Mouse (Mus musculus) urinary bladder, postnatal 36 days (tissue): ENCODE data around the gene Acer3.

ENCODE experiments used
- DNase-seq, 2 experiments: peaks; one replicate each; pipeline ENCODE4 v3.0.0; 2022; ENCODE audit warnings: low spot score in 2 of 2, mixed read lengths in 1 of 2

The Acer3 gene

GRCm38 (mm10) chr7:98321083-98321482 is at the start of gene Acer3:
Acer3 (minus strand) TSS chr7:98321208.
- DNase-seq: no peak

DNA sequence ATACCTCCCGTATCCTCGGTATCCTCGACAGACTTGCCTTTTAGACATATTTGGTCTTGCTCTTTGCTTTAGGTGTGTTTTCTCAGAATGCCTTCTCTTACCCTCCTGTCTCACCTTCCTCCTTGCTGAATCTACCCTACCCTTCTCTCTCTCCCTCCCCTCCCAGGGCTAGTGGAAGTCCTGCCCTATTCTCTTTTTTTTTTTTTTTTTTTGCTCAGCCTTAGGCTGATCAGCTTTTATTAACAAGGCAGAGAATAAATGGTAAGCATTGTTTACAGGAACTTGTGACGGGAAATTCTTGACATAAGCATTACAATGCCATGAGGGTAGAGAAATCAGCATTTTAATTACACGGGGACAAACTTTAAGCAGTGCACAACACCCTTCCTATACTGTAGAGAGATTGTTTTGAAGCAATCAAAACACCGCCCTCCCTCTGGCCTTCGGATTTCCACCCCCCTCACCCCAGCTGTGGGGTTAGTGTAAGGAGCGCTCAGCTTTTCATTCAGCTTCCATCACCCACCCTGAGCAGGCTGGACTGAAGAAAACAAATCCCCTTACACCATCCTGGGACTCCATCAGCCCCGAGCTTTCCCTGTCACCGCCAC is 48.9 kb upstream of the Acer3 start:
- DNase-seq: no peak

- DNase-seq: no peak
Measured at GRCm38 (mm10) chr7:98361662-98362061, 40.7 kb upstream of the Acer3 start.

- peak; percentile 90 to 92 for DNase-seq
Measured at GRCm38 (mm10) chr7:98361063-98361652, 40.1 kb upstream of the Acer3 start, which contains the start of gene Tsku. Tsku (minus strand) TSS chr7:98361328.

DNA sequence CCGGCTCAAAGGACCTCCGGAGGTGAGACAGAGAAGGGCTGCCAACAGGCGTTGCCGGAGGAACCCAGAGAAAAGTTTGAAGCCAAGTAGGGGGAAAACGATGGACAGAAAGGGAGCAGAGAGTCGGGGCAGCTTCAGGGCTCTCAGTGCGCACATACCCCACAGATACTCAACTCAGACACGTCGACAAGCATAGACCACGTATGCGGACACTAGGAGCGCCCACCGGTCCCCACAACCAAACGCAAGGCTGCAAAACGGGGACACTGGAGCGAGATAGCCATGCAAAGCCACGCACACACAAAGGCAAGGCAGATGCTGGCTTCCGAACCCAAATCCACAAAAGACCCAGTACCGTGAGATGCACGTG is 39.6 kb upstream of the Acer3 start:
- no peak for DNase-seq

- peak; percentile 71 to 72 for DNase-seq
Measured at GRCm38 (mm10) chr7:98359951-98360620, 39.1 kb upstream of the Acer3 start.

- DNase-seq: no peak
Measured at GRCm38 (mm10) chr7:98358016-98358415, 37.0 kb upstream of the Acer3 start.

GRCm38 (mm10) chr7:98357324-98357723 is 36.3 kb upstream of the Acer3 start:
- DNase-seq: no peak

GRCm38 (mm10) chr7:98354921-98355310 is 33.9 kb upstream of the Acer3 start:
- no peak for DNase-seq

DNA sequence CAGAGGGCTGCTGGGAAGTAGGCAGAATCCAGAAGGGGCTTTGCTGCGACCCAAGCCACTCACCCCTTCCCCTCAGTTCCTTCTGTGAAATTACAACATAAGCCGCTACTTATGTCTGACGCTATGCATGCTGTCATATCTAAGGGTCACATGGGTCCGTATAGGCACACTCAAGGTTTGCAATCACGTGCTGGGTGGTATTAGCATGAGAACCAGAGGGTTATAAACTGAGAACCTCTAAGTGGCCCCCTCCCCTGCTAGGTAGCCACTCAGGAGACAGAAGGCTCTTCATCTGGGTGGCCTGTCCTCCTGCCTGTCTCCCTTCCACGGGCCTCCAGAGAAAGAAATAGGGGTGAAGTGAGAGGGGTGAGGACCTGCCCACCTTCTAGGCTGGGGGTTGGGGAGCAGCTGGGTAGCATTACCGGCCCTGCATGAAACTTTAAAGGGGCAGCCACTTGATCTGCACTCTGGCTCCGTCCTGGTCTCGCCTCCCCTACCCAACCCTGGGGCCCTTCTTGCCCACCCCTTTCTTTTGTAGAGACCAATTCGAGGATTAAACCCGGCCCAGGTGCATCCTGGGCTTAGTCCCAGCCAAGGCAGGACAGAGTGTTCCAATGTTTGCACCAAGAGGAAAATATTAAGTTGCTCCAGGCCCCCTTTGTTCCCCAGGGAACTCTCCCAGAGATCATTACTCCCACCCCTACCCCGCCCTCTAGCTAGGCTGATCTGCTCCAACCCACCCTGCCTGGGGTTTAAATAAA is 33.3 kb upstream of the Acer3 start:
- DNase-seq: no peak

DNA sequence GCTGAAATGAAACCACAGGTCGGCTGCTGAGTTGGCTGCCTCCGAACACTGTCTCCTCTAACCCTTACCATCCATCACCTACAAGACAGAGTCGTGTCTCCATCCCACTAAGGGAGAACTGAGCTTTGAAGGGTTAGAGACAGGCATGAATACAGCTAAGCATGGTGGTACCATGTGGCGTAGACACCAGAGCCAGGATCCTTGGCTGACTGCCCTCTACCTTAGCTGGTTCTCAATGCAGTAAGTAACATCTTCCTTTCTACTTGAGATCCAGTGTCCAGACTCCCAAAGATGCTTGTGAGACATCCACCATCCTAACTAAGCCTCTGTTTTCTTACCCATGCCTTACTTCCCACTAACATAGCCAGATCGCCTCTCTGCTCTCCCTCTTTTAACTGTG is 32.6 kb upstream of the Acer3 start:
- DNase-seq: no peak

DNA sequence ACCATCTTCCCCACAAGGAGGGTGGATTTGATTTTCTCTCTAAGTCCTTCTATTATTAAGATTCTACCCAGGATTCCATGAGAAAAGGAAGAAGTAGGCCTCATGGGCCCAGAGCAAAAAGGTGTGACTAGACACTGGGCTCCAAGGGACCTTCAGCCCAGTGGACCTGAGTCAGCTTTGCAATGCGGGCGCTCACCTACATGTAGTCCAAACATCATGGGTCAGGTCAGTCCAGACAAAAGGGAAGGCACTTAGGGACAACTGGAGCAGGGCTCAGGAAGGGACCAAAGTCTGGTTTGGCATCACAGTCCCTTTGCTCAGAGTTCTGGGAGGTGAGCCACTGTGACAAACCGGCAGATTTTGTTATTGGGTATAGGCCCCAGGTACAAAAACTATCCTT is 30.5 kb upstream of the Acer3 start:
- no peak for DNase-seq

DNA sequence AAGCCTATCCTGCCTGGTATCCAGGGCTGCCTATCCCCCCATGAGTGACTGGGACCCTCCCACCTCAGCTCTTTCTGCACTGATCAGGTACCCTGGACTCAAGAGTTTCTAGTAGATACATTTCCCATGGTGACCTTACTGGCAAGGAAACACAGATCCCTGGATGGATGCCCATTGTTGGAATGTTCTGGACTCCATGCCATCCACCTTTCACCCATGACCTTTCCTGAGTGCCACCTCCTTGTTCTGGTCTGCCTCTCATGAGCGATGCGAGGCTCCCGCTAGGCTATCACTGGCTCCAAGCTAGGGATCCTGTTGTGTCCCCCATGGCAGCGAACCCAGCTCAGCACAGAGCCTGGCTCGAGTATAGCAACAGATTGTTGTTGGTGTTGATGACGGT is 28.8 kb upstream of the Acer3 start:
- DNase-seq: no peak

- DNase-seq: peak; percentile 79 to 85
Measured at GRCm38 (mm10) chr7:98349096-98349495, 28.1 kb upstream of the Acer3 start.

DNA sequence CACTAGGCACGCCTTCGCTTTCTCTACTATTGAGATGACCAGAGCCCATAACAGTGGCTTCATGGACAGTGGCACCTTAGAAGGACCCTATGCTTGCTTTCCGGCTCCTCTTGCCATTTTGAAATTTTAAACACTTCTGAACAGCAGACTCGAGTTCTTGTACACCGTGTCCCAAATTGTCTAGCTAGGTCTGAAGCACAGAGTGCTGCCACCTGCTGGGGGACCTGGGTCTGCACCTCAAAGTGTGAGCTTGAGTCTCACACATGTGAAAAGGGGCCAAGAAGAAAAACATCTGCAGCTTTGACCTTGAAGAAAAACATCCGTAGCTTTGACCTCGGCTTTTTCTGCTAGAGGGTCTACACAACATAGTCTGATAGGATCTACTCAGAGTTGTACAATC is 27.0 kb upstream of the Acer3 start:
- DNase-seq: peak; percentile 55 to 72

- no peak for DNase-seq
Measured at GRCm38 (mm10) chr7:98347471-98347870, 26.5 kb upstream of the Acer3 start.

- DNase-seq: no peak
Measured at GRCm38 (mm10) chr7:98345036-98345435, 24.0 kb upstream of the Acer3 start.

DNA sequence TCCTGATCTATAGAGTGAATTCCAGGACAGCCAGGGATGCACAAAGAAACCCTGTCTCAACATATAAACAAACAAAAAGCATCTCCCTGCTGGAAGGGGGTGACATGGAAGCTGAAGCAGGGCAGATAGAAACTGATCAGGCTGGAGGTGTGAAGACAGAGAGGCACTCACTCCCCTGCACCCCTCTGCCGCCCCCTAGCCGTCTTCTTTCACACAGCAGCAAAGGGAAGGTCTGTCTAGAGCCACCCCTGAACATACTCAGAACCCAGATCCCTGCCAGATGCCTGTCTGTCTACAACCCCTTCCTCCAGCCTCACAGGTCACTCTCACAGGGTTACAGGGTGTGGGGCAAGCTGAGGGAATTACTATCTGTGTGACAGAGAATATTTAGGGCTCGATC is 23.4 kb upstream of the Acer3 start:
- DNase-seq: no peak

DNA sequence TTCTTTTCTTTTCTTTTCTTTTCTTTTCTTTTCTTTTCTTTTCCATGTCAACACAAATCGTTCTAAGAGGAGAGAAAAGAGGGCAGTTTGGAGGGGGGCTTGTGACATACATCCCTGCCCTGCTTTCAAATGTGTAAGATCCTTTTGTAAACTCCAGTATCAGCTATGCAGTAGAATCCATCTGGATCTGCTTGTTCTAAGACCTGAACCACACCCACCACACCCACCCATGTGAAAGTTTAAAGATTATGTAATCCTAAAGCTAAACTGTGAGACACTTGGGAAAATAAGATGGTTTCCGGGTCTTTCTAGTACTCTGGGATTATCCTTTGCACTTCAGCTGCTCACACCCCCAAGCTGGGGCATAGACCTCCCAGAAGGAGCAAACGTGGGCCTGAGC is 21.2 kb upstream of the Acer3 start:
- no peak for DNase-seq

- DNase-seq: peak; percentile 84 to 87
Measured at GRCm38 (mm10) chr7:98341475-98341874, 20.5 kb upstream of the Acer3 start.

- DNase-seq: no peak
Measured at GRCm38 (mm10) chr7:98340343-98340742, 19.3 kb upstream of the Acer3 start.

GRCm38 (mm10) chr7:98333987-98334386 is 13.0 kb upstream of the Acer3 start:
- DNase-seq: no peak

- no peak for DNase-seq
Measured at GRCm38 (mm10) chr7:98333507-98333906, 12.5 kb upstream of the Acer3 start.
